Mouse (Mus musculus): ENCODE measurements at regions not wholly inside any gene's neighbourhood (a gene's known extent, or its start where the extent isn't known, plus 50 kb on each side); places are given as distances from the start of the nearest gene placed in this dataset.

- no peaks in the 10 kb centered on the region for H3K9me3 ChIP-seq (ENCODE audit: control insufficient read depth, low read length)
- no peaks in the 10 kb centered on the region for H3K36me3 ChIP-seq (replicated peaks; ENCODE audit: control insufficient read depth, insufficient read depth, low read depth)
- H3K4me3 ChIP-seq (ENCODE audit: insufficient read depth in 1 of 2, low read depth in 2 of 2, low read length in 2 of 2): no peak overlapping the region
- no peaks in the 10 kb centered on the region for H3K4me1 ChIP-seq (replicated peaks; ENCODE audit: control insufficient read depth in 2 of 2, insufficient read depth in 2 of 2, low read length in 1 of 2)
- H3K9ac ChIP-seq (replicated peaks): no peak overlapping the region
- ATAC-seq (ENCODE audit: insufficient read depth) (no peak), DNase-seq (ENCODE audit: low read depth in 3 of 3, low spot score in 3 of 3) (no peak)
- H3K4me2 ChIP-seq (ENCODE audit: low read depth): no peak overlapping the region
- 60% methylated on average over 12 of the region's 12 CpGs for WGBS (ENCODE audit: insufficient replicate concordance)
- TF ChIP-seq CTCF (IDR thresholded peaks at IDR 0.05; ENCODE audit: low read depth) (no peak), EP300 (IDR thresholded peaks at IDR 0.05; ENCODE audit: low read depth) (no peak)
- H3K27ac ChIP-seq: no peak overlapping the region
- no peaks in the 10 kb centered on the region for H3K27me3 ChIP-seq (ENCODE audit: control insufficient read depth, insufficient read depth, low read length)
Observed at GRCm38 (mm10) chr9:101424974-101425670, 173.5 kb upstream of the Ppp2r3a start.

- Histone ChIP-seq H3K27me3 (ENCODE audit: control insufficient read depth, insufficient read depth, low read length) (no peaks in the 10 kb centered on the region), H3K9ac (replicated peaks) (no peak overlapping the region), H3K4me3 (ENCODE audit: insufficient read depth in 1 of 2, low read depth in 2 of 2, low read length in 2 of 2) (no peak overlapping the region), H3K4me2 (ENCODE audit: low read depth) (no peak overlapping the region), H3K27ac (no peak overlapping the region), H3K4me1 (replicated peaks; ENCODE audit: control insufficient read depth in 2 of 2, insufficient read depth in 2 of 2, low read length in 1 of 2) (no peaks in the 10 kb centered on the region), H3K9me3 (ENCODE audit: control insufficient read depth, low read length) (no peaks in the 10 kb centered on the region), H3K36me3 (replicated peaks; ENCODE audit: control insufficient read depth, insufficient read depth, low read depth) (no peaks in the 10 kb centered on the region)
- DNase-seq (ENCODE audit: low read depth in 3 of 3, low spot score in 3 of 3) (no peak), ATAC-seq (ENCODE audit: insufficient read depth) (no peak)
- WGBS (ENCODE audit: insufficient replicate concordance): 67% methylated on average over 5 of the region's 5 CpGs
- no peak for TF ChIP-seq CTCF (IDR thresholded peaks at IDR 0.05; ENCODE audit: low read depth)
- no peak for TF ChIP-seq EP300 (IDR thresholded peaks at IDR 0.05; ENCODE audit: low read depth)
Observed at GRCm38 (mm10) chr9:101423041-101423440, 171.4 kb upstream of the Ppp2r3a start.

- H3K9me3 ChIP-seq (ENCODE audit: control insufficient read depth, low read length): no peaks in the 10 kb centered on the region
- ATAC-seq (ENCODE audit: insufficient read depth): no peak
- H3K27ac ChIP-seq: no peak overlapping the region
- no peak overlapping the region for H3K4me3 ChIP-seq (ENCODE audit: insufficient read depth in 1 of 2, low read depth in 2 of 2, low read length in 2 of 2)
- H3K9ac ChIP-seq (replicated peaks): no peak overlapping the region
- no peaks in the 10 kb centered on the region for H3K27me3 ChIP-seq (ENCODE audit: control insufficient read depth, insufficient read depth, low read length)
- TF ChIP-seq EP300 (IDR thresholded peaks at IDR 0.05; ENCODE audit: low read depth) (no peak), CTCF (IDR thresholded peaks at IDR 0.05; ENCODE audit: low read depth) (no peak)
- DNase-seq (ENCODE audit: low read depth in 3 of 3, low spot score in 3 of 3): no peak
- WGBS (ENCODE audit: insufficient replicate concordance): 61% methylated on average over 11 of the region's 11 CpGs
- H3K4me1 ChIP-seq (replicated peaks; ENCODE audit: control insufficient read depth in 2 of 2, insufficient read depth in 2 of 2, low read length in 1 of 2): no peaks in the 10 kb centered on the region
- no peaks in the 10 kb centered on the region for H3K36me3 ChIP-seq (replicated peaks; ENCODE audit: control insufficient read depth, insufficient read depth, low read depth)
- no peak overlapping the region for H3K4me2 ChIP-seq (ENCODE audit: low read depth)
Observed at GRCm38 (mm10) chr9:101422006-101422405, 170.4 kb upstream of the Ppp2r3a start.

GRCm38 (mm10) chr9:101421136-101421535, 169.5 kb upstream of the Ppp2r3a start:
- TF ChIP-seq CTCF (IDR thresholded peaks at IDR 0.05; ENCODE audit: low read depth): no peak
- ATAC-seq (ENCODE audit: insufficient read depth): no peak

GRCm38 (mm10) chr9:101420181-101420580, 168.6 kb upstream of the Ppp2r3a start:
- no peak for DNase-seq (ENCODE audit: low read depth in 3 of 3, low spot score in 3 of 3)

More at GRCm38 (mm10) chr9:101421136-101421535, 169.5 kb upstream of the Ppp2r3a start:
- no peak for DNase-seq (ENCODE audit: low read depth in 3 of 3, low spot score in 3 of 3)
- Histone ChIP-seq H3K36me3 (replicated peaks; ENCODE audit: control insufficient read depth, insufficient read depth, low read depth) (no peaks in the 10 kb centered on the region), H3K27ac (no peak overlapping the region), H3K9me3 (ENCODE audit: control insufficient read depth, low read length) (no peaks in the 10 kb centered on the region), H3K4me2 (ENCODE audit: low read depth) (no peak overlapping the region), H3K27me3 (ENCODE audit: control insufficient read depth, insufficient read depth, low read length) (no peaks in the 10 kb centered on the region), H3K9ac (replicated peaks) (no peak overlapping the region), H3K4me3 (ENCODE audit: insufficient read depth in 1 of 2, low read depth in 2 of 2, low read length in 2 of 2) (no peak overlapping the region), H3K4me1 (replicated peaks; ENCODE audit: control insufficient read depth in 2 of 2, insufficient read depth in 2 of 2, low read length in 1 of 2) (no peaks in the 10 kb centered on the region)
- WGBS (ENCODE audit: insufficient replicate concordance): 69% methylated on average over 7 of the region's 7 CpGs

More at GRCm38 (mm10) chr9:101420181-101420580, 168.6 kb upstream of the Ppp2r3a start:
- Histone ChIP-seq H3K9me3 (ENCODE audit: control insufficient read depth, low read length) (no peaks in the 10 kb centered on the region), H3K9ac (replicated peaks) (no peak overlapping the region), H3K4me2 (ENCODE audit: low read depth) (no peak overlapping the region), H3K36me3 (replicated peaks; ENCODE audit: control insufficient read depth, insufficient read depth, low read depth) (no peaks in the 10 kb centered on the region), H3K4me1 (replicated peaks; ENCODE audit: control insufficient read depth in 2 of 2, insufficient read depth in 2 of 2, low read length in 1 of 2) (no peaks in the 10 kb centered on the region), H3K27ac (no peak overlapping the region), H3K27me3 (ENCODE audit: control insufficient read depth, insufficient read depth, low read length) (no peaks in the 10 kb centered on the region), H3K4me3 (ENCODE audit: insufficient read depth in 1 of 2, low read depth in 2 of 2, low read length in 2 of 2) (no peak overlapping the region)
- TF ChIP-seq EP300 (IDR thresholded peaks at IDR 0.05; ENCODE audit: low read depth) (no peak), CTCF (IDR thresholded peaks at IDR 0.05; ENCODE audit: low read depth) (no peak)
- 64% methylated on average over 4 of the region's 4 CpGs for WGBS (ENCODE audit: insufficient replicate concordance)
- ATAC-seq (ENCODE audit: insufficient read depth): no peak

Measured in liver, embryonic 14.5 days (tissue).